Mouse (Mus musculus): Measurements from ENCODE around the gene Smoc1.

GRCm38 (mm10) chr12:81146417-81147180 is 120.0 kb downstream of the Smoc1 start:
- no peak for TF ChIP-seq CTCF (IDR thresholded peaks at IDR 0.05; ENCODE audit: borderline replicate concordance, control insufficient read depth, extremely low read depth, insufficient read depth, low read length, poor library complexity)
- no peak for TF ChIP-seq POLR2A (IDR thresholded peaks at IDR 0.05; ENCODE audit: control insufficient read depth, extremely low read depth, insufficient read depth, low read length, poor library complexity)

All from thymus, adult 2 months (tissue).